Mouse (Mus musculus) gastrocnemius, postnatal 14 days (tissue): ENCODE results near the gene Slc22a23. TPM values are rescaled to one million over a fixed set of nuclear protein-coding genes. Genes with fewer than 3 reads are reported as not detected.

Source experiments
- DNase-seq: peaks from one replicate; pipeline ENCODE4 v3.0.0; 2021; ENCODE audit warnings: mixed read lengths
- intact Hi-C: fragments of 180-260 bp; cut with DNase I; formaldehyde crosslinking; loops from one replicate; pipeline ENCODE4 v1.15.1; 2025; ENCODE audit warnings: low total_unique reads
- total RNA-seq, 2 experiments: library from RNA; stranded (reverse); gene quantifications; 2 replicates each; pipeline ENCODE4 v1.2.3; 2021

The Slc22a23 gene
- total RNA-seq, 2 experiments from 2014 or later: 7.8 to 9.9 TPM

DNA sequence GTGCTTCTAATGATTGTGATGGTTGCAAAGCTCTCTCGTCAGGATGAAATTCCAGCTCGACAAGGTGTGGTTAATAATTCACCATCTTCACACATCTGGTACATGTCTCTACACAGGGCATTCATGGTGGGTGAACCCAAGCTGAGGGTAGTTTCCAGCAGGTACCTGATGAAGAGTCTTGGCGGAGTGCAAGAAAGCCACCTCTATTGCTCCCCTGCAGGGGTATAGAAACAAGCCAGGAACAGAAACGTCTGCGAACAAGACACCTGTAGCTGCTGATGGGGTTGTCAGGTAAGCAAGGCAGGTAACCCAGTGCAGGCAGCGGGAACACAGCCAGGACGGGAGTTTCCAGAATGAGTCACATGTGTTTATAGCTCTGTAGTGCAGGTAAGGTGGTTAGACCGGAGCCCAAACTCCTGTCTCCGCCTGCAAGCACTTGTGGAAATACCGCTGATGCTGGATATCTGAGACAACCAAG lies 132.2 kb downstream of the Slc22a23 start:
- intact Hi-C loops: no loop called here
- DNase-seq: no peak

DNA sequence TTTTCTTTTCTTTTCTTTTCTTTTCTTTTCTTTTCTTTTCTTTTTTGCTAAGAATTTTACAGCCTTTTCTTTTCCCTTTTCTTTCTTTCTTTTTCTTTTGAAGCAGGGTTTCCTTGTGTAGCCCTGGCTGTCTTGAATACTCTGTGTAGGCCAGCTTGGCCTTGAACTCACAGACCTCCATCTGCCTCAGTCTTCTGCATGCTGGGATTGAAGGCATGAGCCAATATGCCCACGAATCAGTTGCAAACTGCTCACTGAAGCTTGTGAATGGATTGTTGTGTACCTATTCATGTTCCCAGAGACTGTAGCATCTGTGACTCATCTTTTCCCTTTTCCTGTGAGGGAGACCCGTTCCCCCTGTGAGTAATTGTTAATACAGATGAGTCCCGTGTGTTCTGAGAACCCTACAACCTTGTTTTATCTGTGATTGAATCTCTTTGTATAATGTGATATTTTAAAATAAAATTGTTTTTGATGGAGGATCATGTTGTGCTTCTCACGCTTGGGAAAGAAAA lies 133.7 kb downstream of the Slc22a23 start:
- DNase-seq: no peak
- intact Hi-C loops: no loop called here

DNA sequence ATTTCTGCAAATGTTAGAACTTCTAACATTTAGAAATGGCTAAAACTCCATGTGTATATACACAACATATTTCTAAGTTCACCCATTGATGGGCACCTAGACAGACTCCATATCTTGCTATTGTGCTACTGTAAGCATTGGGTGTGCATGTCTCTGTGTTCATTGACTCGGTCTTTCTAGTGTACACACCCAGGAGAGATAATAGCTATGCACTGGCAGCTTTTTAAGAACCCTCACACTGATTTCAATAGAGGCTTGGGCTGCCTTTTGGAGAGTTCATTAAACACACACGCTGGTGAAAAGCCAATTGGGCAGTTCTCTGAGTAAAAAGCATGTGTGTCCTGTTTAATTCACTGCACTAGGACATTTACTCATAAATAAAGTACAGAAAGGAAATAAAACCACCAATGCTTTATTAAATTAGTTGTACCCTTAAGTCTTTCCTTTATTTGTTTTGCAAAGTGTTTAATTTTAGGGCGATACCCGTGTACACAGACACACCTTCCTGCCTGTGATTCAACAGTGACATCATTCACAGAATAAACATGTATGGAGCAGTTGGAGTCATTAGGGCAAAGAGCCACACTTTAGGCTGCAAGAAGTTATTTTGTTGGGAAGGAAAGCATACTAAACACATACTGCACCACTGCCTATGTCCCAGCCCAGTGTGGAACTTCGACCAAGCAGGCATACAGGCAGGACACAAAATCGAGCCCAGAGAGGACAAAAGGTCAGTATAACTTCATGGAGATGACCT lies 137.1 kb downstream of the Slc22a23 start:
- intact Hi-C loops: no loop called here

DNA sequence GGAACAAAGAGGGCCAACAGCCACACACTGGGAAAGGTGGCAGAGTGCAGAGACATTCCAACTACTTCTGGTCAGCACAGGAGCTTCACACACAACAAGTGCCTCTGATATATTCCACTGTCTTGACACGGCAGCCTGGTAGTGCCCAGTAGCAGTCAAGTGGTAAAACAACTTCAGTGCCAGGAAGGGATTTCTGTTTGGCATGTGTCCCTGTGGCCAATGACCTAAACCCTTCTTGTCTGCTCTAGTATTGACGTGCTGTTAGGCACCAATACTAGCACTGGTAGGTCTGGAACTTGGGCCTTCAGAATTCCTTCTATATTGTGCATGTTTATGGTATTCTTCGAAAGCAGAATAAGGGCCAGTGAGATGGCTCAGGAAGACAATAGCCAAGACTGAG lies 139.8 kb downstream of the Slc22a23 start:
- intact Hi-C loops: no loop called here
- DNase-seq: no peak

More for the DNA sequence above, 137.1 kb downstream of the Slc22a23 start:
- DNase-seq: no peak

DNA sequence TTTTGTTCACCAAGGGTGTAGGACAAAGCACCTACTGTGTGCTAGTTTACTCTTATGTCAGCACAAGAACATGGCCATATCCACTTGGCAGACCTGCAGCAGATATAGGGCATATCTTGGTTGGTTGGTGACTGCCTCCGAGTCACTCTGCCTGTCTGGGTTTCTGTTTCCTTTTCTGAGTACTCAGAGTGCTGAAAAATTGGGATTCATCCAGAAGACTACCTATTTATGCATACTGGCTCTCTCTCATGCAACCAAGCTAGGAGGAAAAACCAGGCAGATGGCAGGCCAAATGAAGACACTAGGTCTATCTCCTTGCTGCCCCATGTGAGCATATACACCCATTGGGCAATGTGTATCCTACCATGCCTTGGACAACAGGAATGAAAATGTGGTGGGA lies 149.3 kb downstream of the Slc22a23 start:
- no peak for DNase-seq
- intact Hi-C loops: no loop called here

DNA sequence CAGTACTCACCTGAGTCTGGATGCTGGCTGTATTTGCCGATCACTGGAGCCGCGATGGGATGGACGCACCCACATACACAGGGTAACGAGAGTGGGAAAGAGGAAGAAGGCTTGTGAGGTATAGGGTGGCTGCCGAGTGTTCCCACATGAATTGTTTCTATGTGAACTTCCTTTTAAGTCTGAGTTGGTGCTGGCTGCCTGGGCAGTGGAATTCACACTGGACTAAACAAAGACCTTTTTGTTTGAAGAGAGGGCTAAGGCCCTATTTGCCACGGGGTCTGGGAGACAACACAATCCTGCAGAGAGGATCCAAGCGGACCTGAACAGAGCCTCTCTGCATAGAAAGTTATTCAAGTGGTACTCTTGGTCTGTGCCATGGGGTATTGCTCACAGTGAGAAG lies 151.6 kb downstream of the Slc22a23 start:
- DNase-seq: no peak
- intact Hi-C loops: loop anchor here (5.0 kb wide), 1 partner anchor 149 kb away; no protein-coding TSS in a partner anchor

DNA sequence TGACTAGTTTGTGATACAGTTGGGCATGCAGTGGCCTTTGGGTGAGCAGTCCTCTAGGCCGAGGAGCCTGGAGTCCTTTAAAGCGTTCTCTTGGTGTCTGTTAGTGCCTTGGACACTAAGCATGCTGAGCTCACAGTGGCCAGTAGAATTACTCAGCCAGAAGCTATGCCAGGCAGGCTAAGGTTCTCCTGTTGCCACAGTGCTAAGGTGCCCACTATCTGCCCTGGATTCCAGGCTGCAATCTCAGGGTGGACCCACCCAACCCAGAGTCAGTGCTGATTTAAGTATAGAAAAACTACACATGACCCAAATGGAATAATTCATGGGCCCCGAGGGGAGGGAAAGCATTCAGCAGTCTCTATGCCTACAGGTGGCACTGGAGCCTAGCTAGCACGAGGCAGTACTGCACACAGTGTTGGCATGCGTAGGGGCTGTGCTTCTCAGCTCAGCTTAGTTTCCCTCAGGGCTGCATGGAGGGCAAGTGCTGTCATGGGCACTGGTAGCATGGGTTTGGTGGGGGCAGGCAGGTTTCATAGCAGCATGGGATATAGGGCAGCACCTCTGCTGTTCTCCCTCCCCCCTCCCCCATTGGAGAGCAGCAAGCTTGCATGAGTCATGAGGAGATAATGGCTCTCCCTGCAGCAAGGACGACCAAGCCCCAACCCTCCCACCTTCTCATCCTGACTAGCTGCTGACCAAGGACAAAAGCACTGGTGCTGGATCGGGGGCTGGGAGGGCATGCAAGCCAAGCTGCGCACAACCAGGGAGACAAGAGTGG lies 152.4 kb downstream of the Slc22a23 start:
- intact Hi-C loops: loop anchor here (5.0 kb wide), 1 partner anchor 150 kb away; no protein-coding TSS in a partner anchor
- peak; percentile 32 for DNase-seq

DNA sequence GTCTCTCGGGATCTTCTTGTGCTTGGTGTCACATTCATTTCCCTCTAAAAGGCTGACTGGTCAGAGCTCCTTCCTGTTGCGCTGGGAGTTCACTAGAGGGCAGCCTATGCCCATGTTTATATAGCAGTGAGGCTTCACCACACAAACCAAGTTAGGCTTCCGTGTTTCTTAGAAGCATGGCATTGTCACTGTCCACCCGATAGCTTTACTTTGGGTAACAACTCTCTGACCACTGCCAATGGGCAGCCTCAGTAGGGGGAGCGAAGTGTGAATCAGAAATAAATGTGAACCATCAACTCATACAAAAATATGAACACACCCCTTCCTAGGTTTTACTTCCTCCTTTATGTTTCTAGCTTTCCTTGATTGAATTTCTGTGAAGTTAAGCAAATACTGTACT lies 157.4 kb downstream of the Slc22a23 start:
- intact Hi-C loops: loop anchor here (10.0 kb wide), 1 partner anchor 687 kb away; the partner anchor contains the start of gene Prpf4b
- peak; percentile 51 for DNase-seq

DNA sequence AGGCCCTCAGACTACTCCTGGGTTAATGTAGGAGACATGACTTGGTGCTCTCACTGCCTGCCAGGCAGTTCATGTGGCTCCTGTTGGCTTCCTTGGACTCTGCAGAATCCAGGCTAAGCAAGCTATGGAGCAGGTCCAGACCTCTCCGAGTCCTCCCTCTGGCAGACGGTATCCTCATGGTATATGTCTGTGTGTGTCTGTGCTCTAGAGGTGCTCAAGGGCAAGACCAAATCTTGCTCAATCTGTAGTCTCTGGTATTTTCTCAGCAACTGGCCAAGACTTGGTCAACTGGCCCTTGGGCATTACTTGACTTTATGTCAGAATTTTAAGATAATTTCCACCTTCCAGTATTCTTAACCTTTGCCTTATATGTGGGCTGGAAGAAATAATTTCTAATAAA lies 159.6 kb downstream of the Slc22a23 start:
- intact Hi-C loops: loop anchor here (10.0 kb wide), 1 partner anchor 689 kb away; the partner anchor contains the start of gene Prpf4b
- DNase-seq: no peak

DNA sequence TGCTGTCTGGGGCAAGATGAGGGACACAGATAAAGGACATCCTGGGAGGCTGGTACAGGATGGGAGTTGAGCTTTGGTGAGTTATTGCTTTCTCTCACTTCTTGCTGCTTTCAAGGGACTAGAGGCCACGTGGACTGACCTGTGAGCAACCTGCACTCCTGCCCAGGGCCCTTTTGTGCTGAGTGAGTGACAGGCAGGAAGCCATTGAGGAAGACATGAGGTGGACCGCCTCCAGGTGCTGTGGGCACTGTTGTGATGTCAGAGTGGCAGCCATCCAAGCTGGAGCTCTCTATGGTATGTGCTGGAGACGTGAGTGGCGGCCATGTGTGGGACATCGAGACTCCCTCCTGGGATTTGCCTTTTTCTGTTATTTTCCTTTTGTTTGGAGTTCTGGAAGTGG lies 163.4 kb downstream of the Slc22a23 start:
- no peak for DNase-seq
- intact Hi-C loops: loop anchor here (10.0 kb wide), 1 partner anchor 693 kb away; the partner anchor contains the start of gene Prpf4b

DNA sequence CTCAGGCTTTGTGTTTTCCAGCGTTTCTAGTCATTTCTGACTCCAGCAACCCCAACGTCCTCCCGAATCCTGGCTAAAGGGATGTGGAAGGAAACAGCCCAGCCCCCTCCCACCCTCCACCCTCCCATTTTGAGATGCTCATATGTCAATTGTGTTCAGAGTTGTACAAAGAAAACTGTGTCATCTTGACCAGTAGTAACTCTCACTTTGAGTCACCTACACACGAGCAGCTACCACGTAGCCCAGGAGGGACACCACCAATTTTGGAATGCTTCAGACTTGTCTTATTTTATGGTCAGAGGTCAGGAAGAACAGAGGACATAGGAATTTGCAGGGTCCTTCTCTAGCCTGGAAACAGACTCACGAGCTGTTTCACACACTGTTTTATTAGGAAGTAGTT lies 171.0 kb downstream of the Slc22a23 start:
- intact Hi-C loops: no loop called here

DNA sequence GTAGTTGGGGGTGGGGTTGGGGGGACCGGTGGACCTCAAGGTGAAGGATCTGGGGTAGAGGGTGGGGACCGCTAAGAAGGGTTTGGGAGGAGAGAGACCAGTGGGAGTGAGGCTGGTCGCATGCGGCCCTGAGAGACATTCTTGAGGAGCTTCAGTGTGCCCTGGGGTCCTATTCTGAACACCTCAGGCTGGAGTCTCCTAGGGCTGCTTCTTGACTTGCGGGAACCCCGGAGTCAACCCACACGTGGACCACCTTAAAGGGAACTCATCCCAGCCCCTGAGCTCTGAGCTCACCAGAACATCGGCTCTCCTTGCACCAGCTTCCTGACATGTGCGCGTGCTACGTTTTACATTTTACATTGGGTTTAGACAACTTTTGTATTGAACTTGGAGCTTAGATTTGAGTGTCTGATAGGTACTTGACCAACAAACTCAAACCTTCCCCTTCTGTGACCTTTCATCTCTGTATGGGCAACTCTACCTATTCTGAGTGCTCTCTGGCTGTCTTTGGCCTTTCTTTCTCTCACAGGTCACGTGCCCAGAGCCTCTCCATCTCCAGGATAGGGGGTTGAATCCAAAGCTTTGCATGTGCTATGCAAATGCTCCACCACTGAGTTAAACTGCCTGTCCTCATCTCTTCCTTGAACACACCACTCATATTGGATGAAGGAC lies 181.5 kb downstream of the Slc22a23 start:
- DNase-seq: no peak
- intact Hi-C loops: no loop called here

More for the DNA sequence above, 171.0 kb downstream of the Slc22a23 start:
- no peak for DNase-seq

DNA sequence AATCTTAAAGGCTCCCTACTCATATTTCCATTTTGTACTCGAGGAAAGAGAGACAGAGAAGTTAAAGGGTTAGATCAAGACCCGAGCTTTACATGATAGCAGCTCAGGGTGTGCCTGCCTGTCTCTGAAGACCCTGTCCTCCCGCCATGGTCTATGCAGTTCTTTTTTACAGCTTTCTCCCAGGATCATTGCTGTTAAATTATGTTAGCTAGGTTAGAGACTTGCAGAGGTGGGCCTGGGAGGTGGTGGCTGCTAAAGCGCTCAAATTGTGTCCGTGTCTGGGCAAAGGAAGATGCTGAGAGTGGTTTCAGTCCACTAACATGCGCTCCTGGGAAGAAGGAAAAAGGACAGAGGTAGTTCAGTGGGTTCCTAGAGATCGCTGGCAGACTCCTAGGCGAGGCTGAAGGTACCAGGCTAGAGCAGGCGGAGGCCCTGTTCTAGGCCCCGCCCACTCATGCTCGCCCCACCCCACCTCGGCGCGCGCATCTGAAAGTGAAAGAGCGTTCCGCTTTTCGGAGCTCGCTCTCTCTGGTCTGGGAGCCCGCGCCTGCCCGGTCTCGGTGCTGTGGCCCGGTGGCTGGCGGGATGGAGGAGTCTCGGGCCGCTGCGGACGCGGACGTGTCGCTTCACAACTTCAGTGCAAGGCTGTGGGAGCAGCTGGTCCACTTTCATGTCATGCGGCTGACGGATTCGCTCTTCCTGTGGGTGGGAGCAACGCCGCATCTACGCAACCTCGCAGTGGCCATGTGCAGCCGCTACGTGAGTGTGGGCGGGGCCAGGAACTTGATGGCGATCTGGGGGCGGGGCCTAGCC lies 182.3 kb downstream of the Slc22a23 start, which contains the start of gene Psmg4:
Gene Psmg4 (plus strand): TSS at position 474 of the 813 bp plus-strand sequence.
- peak; percentile 94 for DNase-seq
- intact Hi-C loops: no loop called here

DNA sequence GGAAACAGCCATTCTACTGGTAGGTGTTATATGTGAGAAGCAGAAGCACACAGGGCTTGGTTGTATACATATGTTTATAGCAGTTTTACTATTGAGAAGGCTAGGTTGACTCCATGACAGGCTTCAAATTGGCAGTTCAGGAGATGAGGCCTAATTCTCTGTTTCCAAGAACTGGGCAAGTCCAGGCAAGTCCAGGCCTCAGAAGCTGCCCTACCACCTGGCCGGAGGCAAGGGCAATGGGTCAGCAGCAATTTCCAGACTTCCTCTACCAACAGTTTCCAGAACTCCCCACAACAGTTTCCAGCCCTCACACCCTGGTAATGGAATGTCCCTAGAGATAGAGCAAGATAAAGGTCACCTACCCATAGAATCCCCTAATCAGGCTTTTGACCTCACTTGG lies 185.1 kb downstream of the Slc22a23 start:
- intact Hi-C loops: no loop called here
- no peak for DNase-seq

DNA sequence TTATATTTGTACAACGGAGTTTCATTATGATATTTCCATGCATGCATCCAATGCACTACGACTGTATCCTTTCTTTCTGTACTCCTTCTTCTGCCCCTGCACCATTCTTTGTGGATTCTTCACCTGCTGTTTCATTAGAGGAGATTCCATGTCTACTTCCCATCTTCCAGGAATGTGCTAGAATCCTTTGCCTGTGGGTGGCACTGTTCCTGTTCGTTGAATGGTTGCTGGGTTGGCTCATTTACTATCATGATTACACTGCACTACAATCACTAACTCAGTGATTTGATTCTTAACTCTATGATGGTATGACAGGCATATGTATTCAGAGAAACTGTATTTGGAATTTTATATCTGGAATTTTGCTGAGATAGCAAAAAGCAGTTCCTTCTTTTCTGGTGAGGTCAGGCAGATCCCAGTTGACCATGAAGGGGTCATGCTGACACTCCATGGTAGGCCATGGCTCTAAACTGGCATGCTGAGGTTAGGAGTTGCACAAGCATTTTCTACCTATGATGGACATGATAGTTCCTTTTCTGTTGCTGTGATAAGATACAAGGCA lies 187.3 kb downstream of the Slc22a23 start:
- intact Hi-C loops: no loop called here
- DNase-seq: no peak

DNA sequence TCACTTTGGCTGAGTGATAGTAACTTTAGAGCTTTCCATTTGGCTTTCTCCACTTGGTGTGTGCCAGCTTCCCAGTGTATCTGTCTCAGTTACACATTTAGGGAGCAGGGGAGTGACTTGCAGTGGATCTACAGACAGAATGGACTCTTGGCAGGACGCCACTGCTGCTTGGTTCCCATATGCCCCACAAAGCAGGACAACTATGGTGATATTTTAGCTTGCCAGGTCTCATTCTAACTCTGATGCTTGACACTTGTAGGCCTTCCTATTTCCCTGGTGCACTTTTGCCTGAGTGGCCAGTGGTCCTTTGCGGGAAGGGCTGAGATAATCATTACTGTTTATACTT lies 188.2 kb downstream of the Slc22a23 start:
- intact Hi-C loops: no loop called here
- DNase-seq: peak; percentile 17

DNA sequence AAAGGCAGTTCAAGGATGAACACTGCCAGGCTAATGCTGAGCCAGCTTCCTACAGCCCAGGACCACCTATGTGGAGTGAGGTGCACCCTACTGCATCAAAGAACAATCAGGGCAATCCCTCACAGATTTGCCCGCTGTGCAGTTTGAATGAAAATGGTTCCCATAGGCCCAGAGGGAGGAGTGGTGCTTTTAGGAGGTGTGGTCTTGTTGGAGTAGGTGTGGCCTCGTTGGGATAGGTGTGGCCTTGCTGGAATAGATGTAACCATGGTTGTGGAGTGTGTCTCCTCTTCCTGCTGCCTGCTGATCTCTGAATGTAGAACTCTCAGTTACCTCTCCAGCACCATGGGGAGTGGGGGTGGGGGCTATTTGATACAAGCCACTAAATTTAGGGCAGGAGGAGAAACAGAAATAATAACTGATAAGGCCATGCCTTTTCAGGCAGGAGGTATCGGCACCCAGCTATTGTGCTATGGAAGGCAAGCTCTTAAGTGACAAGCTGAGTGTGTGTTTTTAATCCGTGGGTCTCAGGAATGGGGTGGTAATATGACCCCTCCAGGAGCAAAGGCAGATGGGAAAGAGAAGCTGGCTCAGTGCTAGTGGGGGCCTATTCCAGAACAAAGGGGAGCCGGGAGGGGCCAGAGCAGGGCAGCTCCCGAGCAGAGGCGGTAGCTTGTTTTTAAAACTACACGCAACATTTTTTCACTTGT lies 188.7 kb downstream of the Slc22a23 start:
- intact Hi-C loops: no loop called here
- DNase-seq: no peak

DNA sequence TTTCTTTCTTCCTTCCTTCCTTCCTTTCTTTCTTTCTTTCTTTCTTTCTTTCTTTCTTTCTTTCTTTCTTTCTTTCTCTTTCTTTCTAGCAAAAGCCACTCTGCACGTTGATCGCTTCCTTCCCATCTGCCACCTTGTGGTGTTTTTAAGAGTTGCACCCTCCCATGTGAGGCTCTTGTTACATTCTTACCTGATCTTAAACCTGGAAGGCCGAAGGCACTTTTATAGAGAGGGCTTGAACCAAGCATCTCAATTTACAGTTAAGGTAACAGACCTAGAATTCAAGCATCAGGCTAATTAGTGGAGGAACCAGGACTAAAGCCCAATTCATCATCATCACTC lies 190.1 kb downstream of the Slc22a23 start:
- peak; percentile 36 for DNase-seq
- intact Hi-C loops: loop anchor here (2.0 kb wide), 1 partner anchor 110 kb away; no protein-coding TSS in a partner anchor
